Mouse (Mus musculus): ENCODE data around the gene Pdzd7.
A peak's percentile ranks its signal among the peaks of the same experiment; 100 is the strongest.

Pdzd7 gene

GRCm38 (mm10) chr19:45045651-45046050 lies at the start of gene Pdzd7:
TSS of gene Pdzd7 (minus strand) at chr19:45045717.
- DNase-seq (ENCODE audit: low spot score in 2 of 2): no peak

DNA sequence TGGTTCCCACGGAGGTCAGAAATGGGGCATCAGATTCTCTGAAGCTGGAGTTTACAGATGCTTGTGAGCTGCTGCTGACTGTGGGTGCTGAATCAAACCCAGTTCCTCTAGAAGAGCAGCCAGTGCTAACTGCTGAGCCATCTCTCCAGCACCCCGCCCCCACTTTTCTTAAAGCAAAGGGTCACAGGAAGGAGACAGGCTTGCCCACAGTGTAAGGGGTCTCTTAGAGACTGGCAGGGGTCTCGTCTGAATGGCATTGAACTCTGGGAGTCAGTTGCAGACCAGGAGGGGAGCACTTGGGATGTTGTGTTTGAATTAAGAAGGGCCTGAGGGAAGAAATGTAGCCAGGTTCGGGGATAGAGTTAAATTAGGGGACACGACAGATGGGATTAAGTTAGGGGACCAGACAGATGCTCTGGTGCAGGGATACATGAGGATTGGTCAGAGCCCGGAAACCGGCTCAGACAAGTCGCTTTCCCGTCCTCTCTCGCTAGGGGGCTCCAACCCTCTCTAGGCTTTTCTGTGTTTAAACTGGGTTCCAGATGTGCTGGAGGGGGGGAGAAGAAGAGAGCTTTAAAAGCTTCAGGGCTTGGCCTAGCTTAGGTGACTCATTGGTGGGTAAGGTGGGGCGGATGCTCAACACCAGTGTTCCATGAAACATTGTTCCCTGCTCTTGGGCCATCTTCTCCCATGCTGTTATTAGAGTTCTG lies 36.5 kb upstream of the Pdzd7 start:
- DNase-seq (ENCODE audit: low spot score in 2 of 2): no peak

DNA sequence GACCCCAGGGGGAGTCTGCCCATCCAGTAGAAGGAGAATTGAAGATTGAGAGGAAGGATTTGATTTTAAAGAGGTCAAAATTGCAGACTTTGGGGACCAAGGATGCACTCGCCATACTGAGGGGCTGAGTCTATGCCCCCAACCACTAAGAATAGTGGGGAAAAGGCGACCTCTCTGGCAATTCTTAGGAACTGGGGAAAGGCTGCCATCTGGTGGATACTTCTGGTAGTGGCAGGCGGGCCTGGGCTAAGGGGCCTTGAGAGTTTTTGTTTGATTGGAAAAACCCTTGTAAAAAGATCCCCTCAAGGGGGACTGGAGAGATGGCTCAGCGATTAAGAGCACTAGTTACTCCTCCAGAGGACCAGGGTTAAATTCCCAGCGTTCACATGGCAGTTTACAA lies 35.8 kb upstream of the Pdzd7 start:
- DNase-seq (ENCODE audit: low spot score in 2 of 2): peak in 1 of 2 experiments; percentile 69

GRCm38 (mm10) chr19:45080711-45081110 lies 35.2 kb upstream of the Pdzd7 start:
- no peak for DNase-seq (ENCODE audit: low spot score in 2 of 2)

DNA sequence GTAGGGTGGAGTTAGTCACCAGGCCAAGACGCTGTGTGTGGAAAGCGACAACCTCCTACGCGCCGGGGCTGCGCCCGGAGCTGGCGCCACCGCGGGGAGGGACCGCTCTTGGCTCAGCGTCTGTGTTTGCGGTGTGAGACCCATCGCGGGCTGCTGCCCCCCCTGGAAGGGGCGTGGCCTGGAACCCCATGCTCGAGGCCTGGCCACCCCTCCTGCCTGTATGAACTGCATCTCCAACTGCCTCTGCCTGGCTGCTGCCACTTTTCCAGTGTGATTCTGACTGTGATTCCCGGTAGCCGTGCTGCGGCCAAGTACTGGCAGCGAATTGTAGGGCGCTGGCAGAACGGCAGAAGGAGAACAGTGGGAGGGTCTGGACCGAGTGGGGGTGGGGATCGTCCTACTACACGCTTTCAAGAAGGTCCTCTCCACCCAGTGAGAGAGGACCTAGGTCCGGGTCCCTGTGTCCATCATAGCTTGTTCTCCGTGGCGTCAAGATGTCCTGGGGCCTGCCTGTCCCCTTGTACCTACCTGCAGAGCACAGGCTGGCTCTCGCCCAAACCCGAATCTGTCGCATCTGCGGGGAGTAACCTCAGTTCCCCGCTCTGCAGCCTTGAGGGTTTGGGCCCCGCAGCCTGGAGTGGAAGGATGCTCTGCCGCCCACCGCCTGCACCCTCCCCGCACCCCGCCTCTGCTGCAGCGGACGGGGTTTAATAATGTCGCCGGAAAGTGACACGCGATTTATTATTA lies 34.4 kb upstream of the Pdzd7 start:
- DNase-seq (ENCODE audit: low spot score in 2 of 2): peak in 1 of 2 experiments; percentile 58

DNA sequence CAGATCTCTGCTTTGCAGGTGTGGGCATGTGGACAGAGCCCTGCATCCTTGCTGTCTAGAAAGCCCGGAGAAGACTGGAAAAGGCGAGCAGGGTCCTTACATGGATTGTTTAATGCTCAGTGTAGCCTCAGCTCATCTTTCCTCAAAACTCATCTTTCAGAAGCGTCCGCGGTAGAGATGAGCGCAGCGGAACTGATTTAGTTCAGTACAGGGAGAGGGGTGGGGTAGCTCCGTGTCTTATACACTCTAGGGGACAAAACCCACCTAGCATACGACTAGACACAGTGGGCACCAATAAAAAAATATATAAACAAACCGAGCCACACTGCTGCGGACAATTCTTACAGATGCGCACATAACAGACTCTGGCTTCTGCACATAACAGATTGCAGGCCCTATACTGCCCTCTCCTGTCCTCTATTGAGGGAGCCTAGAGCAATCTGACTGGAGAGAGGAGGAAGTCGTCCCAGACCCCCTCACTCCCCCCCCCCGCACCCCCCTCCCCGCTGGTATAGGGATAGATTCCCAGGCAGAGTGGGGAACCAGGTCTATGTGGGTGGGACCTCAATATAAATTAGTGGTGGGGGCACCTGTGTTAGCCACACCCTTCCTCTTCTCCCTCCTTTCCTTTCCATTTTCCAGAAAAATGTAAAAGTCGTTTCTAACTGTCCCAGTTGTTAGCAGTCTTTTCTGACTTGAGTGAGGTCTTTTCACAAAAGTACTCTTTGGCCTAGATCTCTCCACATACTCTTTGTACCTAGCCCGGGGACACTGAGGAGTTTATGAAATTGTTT lies 33.7 kb upstream of the Pdzd7 start:
- no peak for DNase-seq (ENCODE audit: low spot score in 2 of 2)

- no peak for DNase-seq (ENCODE audit: low spot score in 2 of 2)
These were observed 32.5 kb upstream of the Pdzd7 start for GRCm38 (mm10) chr19:45077742-45078645.

- DNase-seq (ENCODE audit: low spot score in 2 of 2): no peak
These were observed 31.3 kb upstream of the Pdzd7 start for GRCm38 (mm10) chr19:45076586-45077510.

- DNase-seq (ENCODE audit: low spot score in 2 of 2): no peak
These were observed 30.6 kb upstream of the Pdzd7 start for GRCm38 (mm10) chr19:45076036-45076575.

- no peak for DNase-seq (ENCODE audit: low spot score in 2 of 2)
These were observed 30.0 kb upstream of the Pdzd7 start for GRCm38 (mm10) chr19:45075323-45076035.

DNA sequence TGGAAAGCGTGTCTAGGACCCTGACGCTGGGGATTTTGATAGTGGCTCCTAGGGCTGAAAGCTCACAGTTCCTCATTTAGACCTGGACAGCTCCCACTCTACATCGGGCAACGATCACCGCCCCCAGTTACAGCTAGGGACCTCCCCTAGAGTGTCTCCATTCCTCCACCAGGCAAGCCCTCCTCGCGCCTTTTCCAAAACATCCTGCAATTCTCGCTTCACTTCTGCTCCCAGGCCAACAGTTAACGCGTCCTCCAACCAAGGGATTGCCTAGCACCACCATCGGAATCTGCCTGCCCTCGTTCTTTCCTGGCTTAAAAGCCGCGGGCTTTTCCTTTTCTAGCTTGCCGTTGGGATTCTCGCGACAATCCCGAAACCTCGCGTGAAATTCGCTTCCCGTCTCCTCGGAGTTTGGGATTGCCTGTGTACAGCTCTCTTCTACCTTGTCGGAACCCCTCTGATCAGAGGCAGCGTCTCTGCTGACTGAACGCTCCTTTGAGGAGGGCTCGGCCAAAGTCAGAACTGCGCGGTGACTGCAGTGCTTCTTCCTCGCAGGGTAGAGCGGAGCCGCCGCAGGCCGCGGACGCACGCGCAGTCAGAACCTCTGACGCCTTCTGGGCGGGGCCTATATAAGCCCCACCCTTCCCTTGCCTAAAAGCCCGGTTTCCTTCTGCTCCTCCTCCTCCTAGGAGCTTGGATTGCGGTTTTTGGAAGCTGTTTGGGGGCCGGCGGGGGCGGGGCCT lies 29.2 kb upstream of the Pdzd7 start, which contains the start of gene Kazald1:
Kazald1 (plus strand) TSS at position 662 of the 743 bp plus-strand sequence.
- DNase-seq (ENCODE audit: low spot score in 2 of 2): peak; percentile 95

DNA sequence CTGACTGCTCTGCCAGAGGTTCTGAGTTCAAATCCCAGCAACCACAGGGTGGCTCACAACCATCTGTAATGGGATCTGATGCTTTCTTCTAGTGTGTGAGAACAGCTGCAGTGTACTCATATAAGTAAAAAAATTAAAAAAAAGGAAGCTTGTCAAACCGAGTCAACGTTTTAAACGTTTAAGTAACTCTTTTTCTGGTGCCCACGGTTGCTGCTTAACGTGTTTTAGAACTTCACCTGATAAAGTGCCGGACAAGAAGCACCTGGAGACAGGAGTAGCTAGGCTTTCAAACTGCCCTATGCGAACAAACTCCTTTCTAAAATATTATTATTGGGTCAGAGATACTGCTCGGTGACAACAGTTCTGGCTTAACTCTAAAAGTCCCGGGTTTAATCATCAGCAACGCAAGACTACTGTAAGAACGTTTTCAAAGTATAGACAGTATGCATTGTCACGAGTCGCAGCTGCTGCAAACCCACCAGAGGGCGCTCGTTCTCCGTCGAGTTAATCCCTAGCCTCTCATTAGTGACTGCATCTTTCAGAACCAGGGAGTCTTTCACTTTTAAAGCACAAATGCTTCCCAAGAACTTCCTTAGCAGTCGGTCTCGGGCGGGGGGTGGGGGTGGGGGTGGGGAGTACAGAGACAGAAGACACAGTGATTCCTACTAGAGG lies 28.5 kb upstream of the Pdzd7 start:
- DNase-seq (ENCODE audit: low spot score in 2 of 2): peak; percentile 79 to 91

GRCm38 (mm10) chr19:45067758-45068510 lies 22.4 kb upstream of the Pdzd7 start:
- DNase-seq (ENCODE audit: low spot score in 2 of 2): no peak

DNA sequence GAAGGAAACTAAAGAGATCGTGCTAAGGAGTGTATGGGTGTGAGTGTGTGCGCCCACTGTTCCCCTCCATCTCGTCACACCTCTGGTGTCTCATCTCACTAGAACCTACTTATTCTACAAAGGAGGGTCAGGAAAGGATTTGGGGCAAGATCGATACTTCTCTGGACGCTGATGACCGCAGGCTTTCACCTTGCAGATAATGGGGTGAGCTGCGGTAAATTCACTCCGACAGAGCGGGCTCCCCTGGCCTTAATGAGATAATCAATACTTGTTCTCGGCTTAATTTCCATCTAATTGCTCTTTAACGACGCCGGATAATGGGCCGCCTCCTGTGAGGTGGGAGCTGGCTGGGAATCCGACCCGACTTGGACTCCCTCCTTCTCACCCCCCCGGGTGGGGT lies 21.7 kb upstream of the Pdzd7 start:
- DNase-seq (ENCODE audit: low spot score in 2 of 2): no peak

DNA sequence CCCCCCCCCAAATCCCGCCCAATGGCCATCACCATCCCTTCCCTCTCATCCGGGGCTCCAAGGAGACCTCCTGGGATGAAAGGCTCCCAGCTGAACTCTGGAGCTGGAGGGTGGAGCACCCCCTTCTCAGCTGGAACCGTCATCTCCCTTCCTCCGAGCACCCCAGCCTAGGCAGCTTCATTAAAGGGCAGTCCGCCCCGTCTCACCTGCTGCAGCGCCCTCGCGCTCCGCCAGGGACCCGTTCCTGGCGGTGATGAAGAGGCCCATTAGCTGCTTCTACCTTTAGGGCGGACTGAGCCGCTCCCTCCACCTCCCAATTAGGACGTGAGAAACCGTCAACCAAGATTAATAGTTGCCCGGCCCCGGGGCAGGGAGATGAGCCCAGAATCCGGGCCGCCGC lies 19.7 kb upstream of the Pdzd7 start:
- no peak for DNase-seq (ENCODE audit: low spot score in 2 of 2)

GRCm38 (mm10) chr19:45063565-45064292 lies 18.2 kb upstream of the Pdzd7 start:
- peak in 1 of 2 experiments; percentile 31 for DNase-seq (ENCODE audit: low spot score in 2 of 2)

Data from right cerebral cortex, postnatal 10 days (tissue).